Mouse (Mus musculus) gastrocnemius, adult 2 months (tissue): ENCODE measurements at regions not wholly inside any gene's neighbourhood (a gene's known extent, or its start where the extent isn't known, plus 50 kb on each side); places are given as distances from the start of the nearest gene placed in this dataset.
"Not testable (repeated sequence)": the region's sequence is repeated elsewhere in the genome, so short reads cannot be mapped to it uniquely, and the experiment has no call there.

ENCODE experiments used
- DNase-seq: peaks from one replicate; pipeline ENCODE4 v3.0.0; 2022
- H3K27ac ChIP-seq: fragments of 200-600 bp; 2 replicates; pipeline ENCODE4 v1.8.1; 2022; ENCODE audit warnings: mild to moderate bottlenecking
- H3K4me3 ChIP-seq: fragments of 200-600 bp; 2 replicates; pipeline ENCODE4 v1.8.1; 2022; ENCODE audit warnings: mild to moderate bottlenecking, moderate library complexity
- CTCF ChIP-seq: fragments of 200-600 bp; IDR thresholded peaks from 2 replicates; pipeline ENCODE4 v1.8.1; 2022; ENCODE audit warnings: antibody characterized with exemption, mild to moderate bottlenecking, moderate library complexity
- intact Hi-C: fragments of 180-260 bp; cut with DNase I; formaldehyde crosslinking; loops from one replicate; pipeline ENCODE4 v1.15.1; 2025

DNA sequence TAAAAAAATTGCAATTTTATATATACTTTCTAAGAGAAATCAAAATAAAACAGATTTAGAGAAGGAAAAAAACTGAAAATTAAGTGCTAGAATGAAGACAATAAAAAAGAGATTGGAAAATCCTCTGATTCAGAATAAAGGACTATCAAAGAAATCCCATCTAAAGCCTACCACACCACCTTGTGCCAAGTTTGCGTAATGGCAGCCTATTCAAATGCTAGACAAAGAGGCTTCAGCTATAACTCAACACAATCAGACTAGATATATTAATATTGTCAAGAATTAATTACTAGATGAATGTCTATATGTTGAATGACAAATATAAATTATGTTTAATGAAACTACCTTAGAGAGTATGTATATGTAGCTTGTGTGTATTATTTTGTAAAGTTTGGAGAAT, 221.9 kb upstream of the Ascc3 start:
- TF ChIP-seq CTCF: peak; percentile 1; the same call in 1 of the 2 replicates
- Histone ChIP-seq H3K27ac (no peak overlapping the region), H3K4me3 (no peak overlapping the region)
- intact Hi-C loops: no loop called here
- DNase-seq: no peak

DNA sequence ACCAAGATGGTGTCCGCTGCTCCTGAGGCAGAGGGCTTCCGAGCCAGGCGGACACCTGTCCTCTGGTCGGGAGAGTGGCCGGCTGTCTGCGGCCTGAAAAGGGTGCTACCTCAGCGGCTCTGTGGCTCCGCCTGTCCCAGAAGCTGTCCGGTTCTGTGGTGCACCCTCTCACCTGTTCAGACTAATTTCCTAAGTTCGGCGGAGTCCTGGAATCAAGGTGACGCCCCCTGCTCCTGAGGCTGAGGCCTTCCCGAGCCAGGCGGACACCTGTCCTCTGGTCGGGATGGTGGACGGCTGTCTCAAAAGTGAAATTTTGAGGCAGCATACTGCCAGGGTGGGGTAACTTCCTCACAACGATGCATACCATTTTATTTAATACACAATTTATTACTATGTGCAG, 199.9 kb upstream of the Ascc3 start:
- H3K4me3 ChIP-seq, DNase-seq, H3K27ac ChIP-seq, intact Hi-C loops: not testable (repeated sequence)
